Mouse (Mus musculus) stomach, embryonic 14.5 days (tissue): ENCODE results near the gene Myrfl. TPM values are rescaled to one million over a fixed set of nuclear protein-coding genes. Genes with fewer than 3 reads are reported as not detected.

Experiments used
- ATAC-seq: fragments of 200-750 bp; cut with Nextera tagmentation; 2 replicates; pipeline ENCODE4 v1.8.0; 2017; ENCODE audit warnings: low read depth, moderate TSS enrichment; ENCODE audit not compliant: insufficient number of reproducible peaks, insufficient read depth, low FRiP score
- H3K27ac ChIP-seq: fragments of 300-500 bp; sonication (generic); 2 replicates; pipeline ENCODE4 v1.5.1; 2014; ENCODE audit warnings: mild to moderate bottlenecking, low read length, moderate library complexity, mixed read lengths
- H3K27me3 ChIP-seq: fragments of 300-500 bp; sonication (generic); 2 replicates; pipeline ENCODE4 v1.6.1; 2014; ENCODE audit warnings: low read length, control low read depth, mixed read lengths; ENCODE audit not compliant: control insufficient read depth, insufficient read depth
- H3K36me3 ChIP-seq: fragments of 300-500 bp; sonication (generic); 2 replicates; pipeline ENCODE4 v1.6.1; 2014; ENCODE audit warnings: mild to moderate bottlenecking, control low read depth, low read length, moderate library complexity, mixed read lengths; ENCODE audit not compliant: control insufficient read depth, insufficient read depth
- H3K4me1 ChIP-seq: fragments of 300-500 bp; sonication (generic); 2 replicates; pipeline ENCODE4 v1.6.1; 2014; ENCODE audit warnings: low read length, control low read depth, mixed read lengths; ENCODE audit not compliant: control insufficient read depth, insufficient read depth
- H3K4me2 ChIP-seq: fragments of 300-500 bp; sonication (generic); replicated peaks from 2 replicates; pipeline ENCODE4 v1.6.1; 2014; ENCODE audit warnings: low read depth, low read length, control low read depth
- H3K4me3 ChIP-seq: fragments of 300-500 bp; sonication (generic); 2 replicates; pipeline ENCODE4 v1.5.1; 2014; ENCODE audit warnings: low read depth, low read length, control low read depth
- H3K9ac ChIP-seq: fragments of 300-500 bp; sonication (generic); replicated peaks from 2 replicates; pipeline ENCODE4 v1.6.1; 2014; ENCODE audit warnings: low read depth, mild to moderate bottlenecking, control low read depth, low read length, moderate library complexity, mixed read lengths
- H3K9me3 ChIP-seq: fragments of 300-500 bp; sonication (generic); 2 replicates; pipeline ENCODE4 v1.6.1; 2016; ENCODE audit warnings: low read depth, low read length, control low read depth; ENCODE audit not compliant: control insufficient read depth
- WGBS: fragments of 180-500 bp; shearing (Covaris S2); extraction: QIAGEN DNeasy Blood & Tissue Kit; methylation state at CpG from one replicate; pipeline ENCODE4 v1.1.7; 2014; 5-methylcytosine and 5-hydroxymethylcytosine counted together
- polyA plus RNA-seq: library from polyadenylated mRNA; unstranded; fragments of >200 nt; fragmentation: Nextera tagmentation; extraction: Ambion mirVana; gene quantifications from 2 replicates; pipeline ENCODE4 v1.2.1, GENCODE M21; 2014

Myrfl gene
- polyA plus RNA-seq, 1 experiment from 2014 or later = 0.20 TPM

GRCm38 (mm10) chr10:116872016-116872410, 24.7 kb downstream of the Myrfl start:
- WGBS = 45% methylated on average over 14 of the region's 14 CpGs
- no peaks in the 10 kb centered on the region for H3K9me3 ChIP-seq
- H3K4me3 ChIP-seq = no peak overlapping the region
- H3K4me2 ChIP-seq = no peak overlapping the region
- no peak overlapping the region for H3K27ac ChIP-seq
- no peak for ATAC-seq
- H3K36me3 ChIP-seq = no peaks in the 10 kb centered on the region
- H3K27me3 ChIP-seq = no peaks in the 10 kb centered on the region
- no peaks in the 10 kb centered on the region for H3K4me1 ChIP-seq
- H3K9ac ChIP-seq = no peak overlapping the region

- Histone ChIP-seq H3K4me3 (no peak overlapping the region), H3K27me3 (no peaks in the 10 kb centered on the region), H3K4me2 (no peak overlapping the region), H3K9me3 (no peaks in the 10 kb centered on the region), H3K4me1 (no peaks in the 10 kb centered on the region), H3K27ac (no peak overlapping the region), H3K9ac (no peak overlapping the region), H3K36me3 (no peaks in the 10 kb centered on the region)
- ATAC-seq = no peak
- WGBS = 57% methylated on average over 12 of the region's 12 CpGs
Observed at GRCm38 (mm10) chr10:116871329-116872015, 25.2 kb downstream of the Myrfl start.

GRCm38 (mm10) chr10:116870819-116871218, 25.9 kb downstream of the Myrfl start:
- Histone ChIP-seq H3K9me3 (no peaks in the 10 kb centered on the region), H3K4me2 (no peak overlapping the region), H3K9ac (no peak overlapping the region), H3K27me3 (no peaks in the 10 kb centered on the region), H3K27ac (no peak overlapping the region), H3K36me3 (no peaks in the 10 kb centered on the region), H3K4me1 (no peaks in the 10 kb centered on the region), H3K4me3 (no peak overlapping the region)
- 81% methylated on average over 6 of the region's 6 CpGs for WGBS
- 0 out of 2 replicates have a peak, but pooled peaks have one; percentile 53 for ATAC-seq

- ATAC-seq = no peak
- no peak overlapping the region for H3K4me3 ChIP-seq
- no peaks in the 10 kb centered on the region for H3K9me3 ChIP-seq
Observed at GRCm38 (mm10) chr10:116853159-116853845, 43.4 kb downstream of the Myrfl start.

GRCm38 (mm10) chr10:116848749-116849473, 47.8 kb downstream of the Myrfl start:
- Histone ChIP-seq H3K4me3 (no peak overlapping the region), H3K9ac (no peak overlapping the region), H3K36me3 (no peaks in the 10 kb centered on the region), H3K4me1 (no peaks in the 10 kb centered on the region), H3K27me3 (no peaks in the 10 kb centered on the region), H3K4me2 (0 out of 2 replicates have a peak overlapping the region, but pooled peaks have one; percentile 10), H3K9me3 (no peaks in the 10 kb centered on the region), H3K27ac (no peak overlapping the region)
- WGBS = 18% methylated on average over 22 of the region's 22 CpGs
- ATAC-seq = peak; percentile 14; the same call in 1 of the 2 replicates

More at GRCm38 (mm10) chr10:116853159-116853845, 43.4 kb downstream of the Myrfl start:
- Histone ChIP-seq H3K36me3 (no peaks in the 10 kb centered on the region), H3K9ac (no peak overlapping the region), H3K27ac (no peak overlapping the region), H3K4me1 (no peaks in the 10 kb centered on the region), H3K27me3 (no peaks in the 10 kb centered on the region), H3K4me2 (no peak overlapping the region)
- 84% methylated on average over 11 of the region's 11 CpGs for WGBS

GRCm38 (mm10) chr10:116841551-116841950, 55.2 kb downstream of the Myrfl start:
- no peak overlapping the region for H3K9ac ChIP-seq
- no peaks in the 10 kb centered on the region for H3K27me3 ChIP-seq
- no peak overlapping the region for H3K4me2 ChIP-seq
- no peaks in the 10 kb centered on the region for H3K9me3 ChIP-seq
- H3K27ac ChIP-seq = no peak overlapping the region
- no peak for ATAC-seq
- H3K4me1 ChIP-seq = no peaks in the 10 kb centered on the region
- H3K36me3 ChIP-seq = no peaks in the 10 kb centered on the region
- H3K4me3 ChIP-seq = no peak overlapping the region
- WGBS = 79% methylated on average over 3 of the region's 3 CpGs

- no peak for ATAC-seq
- WGBS = 91% methylated on average over 6 of the region's 6 CpGs
- H3K4me2 ChIP-seq = no peak overlapping the region
- H3K9ac ChIP-seq = no peak overlapping the region
- H3K9me3 ChIP-seq = no peaks in the 10 kb centered on the region
- H3K4me3 ChIP-seq = no peak overlapping the region
- no peaks in the 10 kb centered on the region for H3K27me3 ChIP-seq
- H3K36me3 ChIP-seq = no peaks in the 10 kb centered on the region
- H3K4me1 ChIP-seq = no peaks in the 10 kb centered on the region
- no peak overlapping the region for H3K27ac ChIP-seq
Observed at GRCm38 (mm10) chr10:116830676-116831075, 66.0 kb downstream of the Myrfl start.

GRCm38 (mm10) chr10:116828099-116828498, 68.6 kb downstream of the Myrfl start:
- no peak overlapping the region for H3K4me3 ChIP-seq
- H3K4me2 ChIP-seq = no peak overlapping the region
- H3K4me1 ChIP-seq = no peaks in the 10 kb centered on the region
- H3K9me3 ChIP-seq = no peaks in the 10 kb centered on the region
- no peak overlapping the region for H3K9ac ChIP-seq
- no peaks in the 10 kb centered on the region for H3K27me3 ChIP-seq
- 55% methylated on average over 4 of the region's 4 CpGs for WGBS
- no peak overlapping the region for H3K27ac ChIP-seq
- no peaks in the 10 kb centered on the region for H3K36me3 ChIP-seq
- ATAC-seq = no peak
